Mouse (Mus musculus): Measurements from ENCODE around the gene Prox1. TPM values are rescaled to one million over a fixed set of nuclear protein-coding genes. Genes with fewer than 3 reads are reported as not detected.

Prox1 gene
- total and polyA plus RNA-seq, 3 experiments: 22.8 to 34.0 (median 33.4) TPM

DNA sequence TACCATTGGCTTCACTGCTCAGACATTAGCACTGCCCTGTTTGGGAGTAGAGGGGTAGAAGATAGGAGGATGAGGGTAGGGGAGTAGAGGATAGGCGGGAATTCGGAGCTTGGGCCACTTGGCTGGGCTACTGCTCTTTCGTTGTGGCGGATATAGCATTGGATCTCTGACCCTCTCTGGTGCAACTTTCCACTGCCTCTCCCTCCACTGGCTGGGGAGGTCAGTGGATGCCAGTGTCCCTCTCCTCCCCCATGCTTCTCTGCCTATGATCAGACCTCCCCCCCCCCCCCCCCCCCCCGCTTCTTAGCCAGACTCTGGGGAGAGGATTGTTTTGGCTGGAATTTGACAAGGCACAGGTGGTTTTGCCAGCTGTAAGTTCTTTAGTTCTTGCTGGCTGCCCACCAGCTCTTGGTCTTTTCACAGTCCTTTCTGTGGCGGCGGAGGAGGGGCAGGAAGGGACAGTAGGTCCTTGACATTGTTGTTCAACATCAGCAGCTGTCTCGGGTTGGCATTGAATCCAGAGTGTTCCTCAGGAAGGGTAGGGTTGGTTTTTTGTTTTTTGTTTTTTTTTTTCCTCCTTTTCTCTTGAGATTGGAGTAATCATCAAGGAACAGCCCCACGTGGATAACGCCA, 90.8 kb downstream of the Prox1 start:
- peak; percentile 9 for DNase-seq

DNA sequence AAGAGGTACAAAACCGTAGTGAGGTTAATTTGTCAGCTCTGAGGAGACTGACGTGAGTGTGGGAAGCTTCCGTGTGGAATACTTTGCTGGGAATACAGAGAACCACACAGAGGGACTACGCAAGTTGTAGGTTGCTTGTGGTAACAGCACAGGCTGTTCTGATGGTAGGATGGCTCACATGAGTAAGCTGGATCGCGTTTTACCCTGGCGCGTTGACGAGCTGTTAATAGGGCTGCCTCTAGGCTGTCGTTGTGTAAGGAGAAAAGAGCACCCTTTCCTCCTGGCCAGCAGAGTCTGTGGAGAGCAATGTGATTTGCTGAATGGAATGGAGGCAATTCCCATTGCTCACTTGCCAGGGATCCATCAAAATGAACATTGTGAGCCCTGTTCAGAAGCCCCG, 93.9 kb downstream of the Prox1 start:
- no peak for DNase-seq

Other genes starting within 250 kb of the Prox1 start
- gene Smyd2, start 248.4 kb downstream of the Prox1 start, total RNA-seq (2021): 10 to 100 TPM; 76.9 to 85.2 TPM
- 60.6 and 72.5 TPM in 2 replicates for gene Smyd2, start 248.4 kb downstream of the Prox1 start, polyA plus RNA-seq (2012; rRNA removed)

Measured in adrenal gland, adult 2 months (tissue).